Mouse (Mus musculus) stomach, postnatal 0 days (tissue): Measurements from ENCODE around the gene Kremen1.

Experiments
- CTCF ChIP-seq: IDR thresholded peaks from 2 replicates; pipeline ENCODE4 v1.5.1; 2016; ENCODE audit warnings: antibody characterized with exemption, low read depth, mild to moderate bottlenecking, moderate library complexity
- EP300 ChIP-seq: optimal IDR thresholded peaks from 2 replicates; pipeline ENCODE3; 2016; ENCODE audit warnings: antibody characterized with exemption

- TF ChIP-seq CTCF: no peak
- no peak for TF ChIP-seq EP300
Observed at GRCm38 (mm10) chr11:5265764-5266163, 4.4 kb upstream of the Kremen1 start.
